Mouse (Mus musculus): ENCODE measurements around the gene Kat5.
A peak's percentile ranks its signal among the peaks of the same experiment; 100 is the strongest.

GRCm38 (mm10) chr19:5648401-5649297 is 38.6 kb upstream of the Kat5 start:
- TF ChIP-seq CTCF (IDR thresholded peaks at IDR 0.05; ENCODE audit: low read depth) (peak; percentile 46; the same call in 1 of the 2 replicates), EP300 (IDR thresholded peaks at IDR 0.05; ENCODE audit: low read depth) (no peak)
